ENCODE assay signal across 11 mouse cellular contexts in genomic region chr10:85482064-85482473, GRCm38 (mm10).
A peak's percentile ranks its signal among the peaks of the same experiment; 100 is the strongest.
DNase-seq lines count a peak whose midpoint lies in the region; ATAC-seq and TF ChIP-seq lines count a peak whose summit lies in the region.
"Had no signal": no experiment of that assay in that cellular context is flagged by ENCODE, and none has a peak within 500 bp of the region (broad histone marks: within the 10 kb centered on the region; RNA-seq: fewer than 3 reads in every experiment).

No protein-coding gene starts in this region.

- H3K9me3 ChIP-seq in forebrain, embryonic 15.5 days, result no peaks in the 10 kb centered on the region
- H3K9me3 ChIP-seq in forebrain, embryonic 11.5 days (ENCODE audit: control insufficient read depth, low read length), result no peaks in the 10 kb centered on the region
- no peaks in the 10 kb centered on the region for H3K9me3 ChIP-seq in hindbrain, postnatal 0 days (ENCODE audit: low read length)
- no peaks in the 10 kb centered on the region for H3K9me3 ChIP-seq in neural tube, embryonic 14.5 days (ENCODE audit: control insufficient read depth, low read length)

- H3K4me3 ChIP-seq in forebrain, embryonic 15.5 days, result no peak overlapping the region
- H3K4me3 ChIP-seq in forebrain, embryonic 11.5 days (ENCODE audit: low read depth, low read length), result no peak overlapping the region
- no peak overlapping the region for H3K4me3 ChIP-seq in hindbrain, postnatal 0 days (ENCODE audit: low read length)
- no peak overlapping the region for H3K4me3 ChIP-seq in neural tube, embryonic 14.5 days (ENCODE audit: low read depth, low read length)

- H3K9ac ChIP-seq in forebrain, embryonic 15.5 days (replicated peaks), result no peak overlapping the region
- no peak overlapping the region for H3K9ac ChIP-seq in forebrain, embryonic 11.5 days (ENCODE audit: low read length)
- H3K9ac ChIP-seq in hindbrain, postnatal 0 days (replicated peaks; ENCODE audit: low read length), result 0 out of 2 replicates have a peak overlapping the region, but pooled peaks have one; percentile 2
- no peak overlapping the region for H3K9ac ChIP-seq in neural tube, embryonic 14.5 days (replicated peaks; ENCODE audit: low read depth, low read length)

- H3K27ac ChIP-seq in forebrain, embryonic 15.5 days (replicated peaks), result peak overlapping the region; percentile 23; the same call in 1 of the 2 replicates
- H3K27ac ChIP-seq in forebrain, embryonic 11.5 days (ENCODE audit: low read depth, low read length), result no peak overlapping the region
- H3K27ac ChIP-seq in hindbrain, postnatal 0 days, result peak overlapping the region; percentile 12; the same call in 1 of the 2 replicates
- H3K27ac ChIP-seq in neural tube, embryonic 14.5 days (ENCODE audit: low read depth, low read length), result no peak overlapping the region
- H3K27ac ChIP-seq: kidney, postnatal 0 days had no signal

- H3K27me3 ChIP-seq in forebrain, embryonic 15.5 days, result no peaks in the 10 kb centered on the region
- H3K27me3 ChIP-seq in forebrain, embryonic 11.5 days (ENCODE audit: control insufficient read depth, insufficient read depth, low read length), result no peaks in the 10 kb centered on the region
- no peaks in the 10 kb centered on the region for H3K27me3 ChIP-seq in hindbrain, postnatal 0 days (ENCODE audit: insufficient read depth, low read length)
- no peaks in the 10 kb centered on the region for H3K27me3 ChIP-seq in neural tube, embryonic 14.5 days (ENCODE audit: control insufficient read depth, insufficient read depth, low read length)

- no peaks in the 10 kb centered on the region for H3K36me3 ChIP-seq in forebrain, embryonic 15.5 days
- no peaks in the 10 kb centered on the region for H3K36me3 ChIP-seq in forebrain, embryonic 11.5 days (ENCODE audit: control insufficient read depth, insufficient read depth, low read length)
- no peaks in the 10 kb centered on the region for H3K36me3 ChIP-seq in hindbrain, postnatal 0 days (ENCODE audit: insufficient read depth, low read length)
- H3K36me3 ChIP-seq in neural tube, embryonic 14.5 days (ENCODE audit: control insufficient read depth, insufficient read depth, low read length), result no peaks in the 10 kb centered on the region

- no peak for DNase-seq in forebrain, embryonic 11.5 days (ENCODE audit: low spot score)
- DNase-seq in embryo, embryonic 9.5 days (ENCODE audit: extremely low spot score), result peak; percentile 35
- DNase-seq in hindbrain, postnatal 0 days (ENCODE audit: low spot score), result peak; percentile 65
- no peak for DNase-seq in thymus, postnatal 0 days (ENCODE audit: low spot score)
- no peak for DNase-seq in thymus, postnatal 14 days
- DNase-seq: B cell, adult 2 months; lung, postnatal 36 days had no signal

- no peak for TF ChIP-seq CTCF in hindbrain, postnatal 0 days (IDR thresholded peaks at IDR 0.05; ENCODE audit: low read depth)

- peaks cover 18% of the 10 kb centered on the region for H3K4me1 ChIP-seq in forebrain, embryonic 15.5 days
- peaks cover 2% of the 10 kb centered on the region; the same call in 1 of the 2 replicates for H3K4me1 ChIP-seq in forebrain, embryonic 11.5 days (replicated peaks; ENCODE audit: control insufficient read depth, insufficient read depth, low read length)
- H3K4me1 ChIP-seq in hindbrain, postnatal 0 days (ENCODE audit: insufficient read depth, low read length), result peaks cover 24% of the 10 kb centered on the region
- peaks cover 21% of the 10 kb centered on the region; the same call in 1 of the 2 replicates for H3K4me1 ChIP-seq in neural tube, embryonic 14.5 days (ENCODE audit: control insufficient read depth, insufficient read depth, low read length)

- H3K4me2 ChIP-seq in forebrain, embryonic 15.5 days (replicated peaks), result no peak overlapping the region
- H3K4me2 ChIP-seq in forebrain, embryonic 11.5 days (ENCODE audit: low read depth, low read length, severe bottlenecking), result no peak overlapping the region
- H3K4me2 ChIP-seq in hindbrain, postnatal 0 days (ENCODE audit: low read depth, low read length), result no peak overlapping the region
- H3K4me2 ChIP-seq in neural tube, embryonic 14.5 days (ENCODE audit: low read depth, low read length), result 0 out of 2 replicates have a peak overlapping the region, but pooled peaks have one; percentile 6

- whole genome bisulfite sequencing in forebrain, embryonic 15.5 days, result 19% methylated on average over 4 of the region's 4 CpGs
- 27% methylated on average over 4 of the region's 4 CpGs for WGBS in forebrain, embryonic 11.5 days
- 17% methylated on average over 4 of the region's 4 CpGs for WGBS in hindbrain, postnatal 0 days
- 6% methylated on average over 4 of the region's 4 CpGs for WGBS in neural tube, embryonic 14.5 days

- peak; percentile 67; the same call in 1 of the 2 replicates for ATAC-seq in forebrain, embryonic 15.5 days (replicated peaks)
- no peak for ATAC-seq in forebrain, embryonic 11.5 days (replicated peaks; ENCODE audit: low FRiP score)
- peak; percentile 72 for ATAC-seq in hindbrain, postnatal 0 days
- peak; percentile 71 for ATAC-seq in neural tube, embryonic 14.5 days (ENCODE audit: low read depth)
- no peak for ATAC-seq in CD4-positive, CD25-positive, alpha-beta regulatory T cell, adult 4 months

Comparison
In these comparisons a context has a peak if more than half of its experiments do, and no peak if none do; other contexts are left out.
1. ATAC-seq: peak in forebrain, embryonic 15.5 days (single experiment), hindbrain, postnatal 0 days (single experiment) and neural tube, embryonic 14.5 days (single experiment); none in forebrain, embryonic 11.5 days (single experiment) and CD4-positive, CD25-positive, alpha-beta regulatory T cell, adult 4 months (single experiment).
2. H3K27ac ChIP-seq: peak in forebrain, embryonic 15.5 days (single experiment) and hindbrain, postnatal 0 days (single experiment); none in forebrain, embryonic 11.5 days (single experiment) and neural tube, embryonic 14.5 days (single experiment).
3. DNase-seq: peak in embryo, embryonic 9.5 days (single experiment) and hindbrain, postnatal 0 days (single experiment); none in forebrain, embryonic 11.5 days (single experiment), thymus, postnatal 0 days (single experiment) and thymus, postnatal 14 days (single experiment).